Mouse (Mus musculus): ENCODE results near the gene Gtf2f2.

- TF ChIP-seq CTCF (IDR thresholded peaks at IDR 0.05; ENCODE audit: insufficient read depth, low read depth, low read length) (no peak), POLR2A (IDR thresholded peaks at IDR 0.05; ENCODE audit: insufficient read depth, low read depth, low read length) (no peak)
These were observed 68.3 kb downstream of the Gtf2f2 start for GRCm38 (mm10) chr14:75942365-75942764.

Measured in olfactory bulb, adult 2 months (tissue).